Mouse (Mus musculus) heart, embryonic 10.5 days (tissue): ENCODE measurements at regions not wholly inside any gene's neighbourhood (a gene's known extent, or its start where the extent isn't known, plus 50 kb on each side); places are given as distances from the start of the nearest gene placed in this dataset.

Experiments
- DNase-seq: peaks from one replicate; pipeline ENCODE4 v3.0.0-alpha.2; 2017; ENCODE audit warnings: low spot score
- H3K27ac ChIP-seq: fragments of 300-500 bp; sonication (generic); 2 replicates; pipeline ENCODE4 v1.5.1; 2016; ENCODE audit warnings: mild to moderate bottlenecking
- H3K27me3 ChIP-seq: fragments of 300-500 bp; sonication (generic); 2 replicates; pipeline ENCODE4 v1.6.1; 2016; ENCODE audit warnings: mild to moderate bottlenecking; ENCODE audit not compliant: poor library complexity, insufficient read depth, severe bottlenecking
- H3K36me3 ChIP-seq: fragments of 300-500 bp; sonication (generic); 2 replicates; pipeline ENCODE4 v1.6.1; 2016; ENCODE audit warnings: mild to moderate bottlenecking, moderate library complexity
- H3K4me1 ChIP-seq: fragments of 300-500 bp; sonication (generic); 2 replicates; pipeline ENCODE4 v1.6.1; 2016; ENCODE audit warnings: mild to moderate bottlenecking
- H3K4me3 ChIP-seq: fragments of 300-500 bp; sonication (generic); 2 replicates; pipeline ENCODE4 v1.5.1; 2016; ENCODE audit warnings: mild to moderate bottlenecking, moderate library complexity
- H3K9me3 ChIP-seq: fragments of 300-500 bp; sonication (generic); 2 replicates; pipeline ENCODE4 v1.6.1; 2016; ENCODE audit warnings: mild to moderate bottlenecking, moderate library complexity
- WGBS: fragments of 180-500 bp; shearing (Covaris S2); methylation state at CpG from one replicate; pipeline ENCODE4 v1.1.7; 2016; 5-methylcytosine and 5-hydroxymethylcytosine counted together

DNA sequence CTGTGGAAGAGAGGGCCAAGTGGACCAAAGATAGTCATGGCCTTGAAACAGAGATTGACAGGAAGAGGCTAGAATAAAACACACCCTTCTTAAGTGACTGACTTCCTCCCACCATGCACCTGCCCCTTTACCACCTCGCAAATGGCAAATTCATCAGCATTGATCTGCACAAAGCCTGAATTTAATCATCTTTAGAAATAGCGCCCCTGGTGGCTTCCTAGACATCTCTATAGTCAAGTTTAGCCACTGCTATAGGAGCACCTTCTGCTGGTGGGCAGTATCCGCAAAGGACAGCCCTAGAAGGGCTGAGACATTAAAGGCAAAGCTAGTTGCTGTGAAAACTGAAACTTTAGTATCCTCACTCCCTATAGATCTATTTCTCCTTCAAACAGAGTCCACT lies 305.8 kb upstream of the Tenm4 start:
- Histone ChIP-seq H3K36me3 (no peaks in the 10 kb centered on the region), H3K27ac (no peak overlapping the region), H3K27me3 (no peaks in the 10 kb centered on the region), H3K4me1 (no peaks in the 10 kb centered on the region), H3K9me3 (no peaks in the 10 kb centered on the region), H3K4me3 (no peak overlapping the region)
- no peak for DNase-seq
- 37% methylated on average over 3 of the region's 3 CpGs for WGBS

DNA sequence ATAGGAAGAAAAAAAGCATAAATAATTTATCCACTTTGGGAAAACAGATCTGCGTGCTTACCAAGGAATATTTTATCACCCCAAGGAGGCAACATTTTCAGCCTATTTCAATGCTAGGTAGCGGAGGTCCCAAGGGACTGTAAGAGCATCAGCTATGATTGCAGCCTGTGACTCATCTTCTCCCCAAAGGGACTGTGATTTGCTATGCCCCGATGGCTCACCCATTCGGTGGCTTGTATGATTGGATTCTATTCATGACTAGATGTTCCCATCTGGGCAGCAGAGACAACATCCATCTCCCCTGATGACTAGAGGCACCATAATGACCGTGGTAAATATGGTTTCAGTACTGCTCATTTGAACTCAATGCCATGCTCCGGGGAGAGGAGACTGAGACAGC lies 302.3 kb upstream of the Tenm4 start:
- 82% methylated on average over 6 of the region's 6 CpGs for WGBS
- no peak overlapping the region for H3K27ac ChIP-seq
- H3K4me1 ChIP-seq: no peaks in the 10 kb centered on the region
- H3K36me3 ChIP-seq: no peaks in the 10 kb centered on the region
- H3K4me3 ChIP-seq: no peak overlapping the region
- DNase-seq: no peak
- H3K27me3 ChIP-seq: no peaks in the 10 kb centered on the region
- no peaks in the 10 kb centered on the region for H3K9me3 ChIP-seq

DNA sequence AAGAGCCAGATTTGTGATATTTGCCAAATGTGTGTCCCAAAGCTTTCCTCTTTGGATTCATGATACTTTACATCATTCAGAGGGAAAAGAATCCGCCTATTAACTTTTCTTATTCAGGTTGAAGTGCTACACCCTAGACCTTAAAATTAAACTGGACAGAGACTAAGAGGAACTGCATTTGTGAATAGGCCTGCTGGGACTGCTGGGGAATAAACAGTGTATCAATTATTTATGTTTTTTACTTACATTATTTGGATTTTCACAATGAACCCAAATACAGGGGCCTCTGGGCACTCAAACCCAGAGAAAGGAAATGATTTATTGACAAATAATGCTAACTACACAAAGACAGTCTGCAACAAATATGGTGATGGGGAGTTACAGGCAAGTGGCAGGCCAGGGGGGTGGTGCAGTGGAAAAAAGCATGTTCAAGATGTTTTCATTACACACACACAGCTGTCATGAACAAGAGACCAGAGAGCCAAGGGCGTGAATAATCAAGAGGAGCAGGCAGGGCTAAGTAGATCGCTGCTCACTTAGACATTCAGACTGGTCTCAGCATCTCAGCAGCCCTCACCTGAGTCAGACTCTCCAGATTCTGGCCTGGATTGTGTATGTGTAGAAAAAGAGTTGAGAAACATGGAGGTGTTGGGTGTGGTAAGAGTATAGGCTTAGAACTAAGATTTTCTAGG lies 290.3 kb upstream of the Tenm4 start:
- 68% methylated on average over 3 of the region's 3 CpGs for WGBS

DNA sequence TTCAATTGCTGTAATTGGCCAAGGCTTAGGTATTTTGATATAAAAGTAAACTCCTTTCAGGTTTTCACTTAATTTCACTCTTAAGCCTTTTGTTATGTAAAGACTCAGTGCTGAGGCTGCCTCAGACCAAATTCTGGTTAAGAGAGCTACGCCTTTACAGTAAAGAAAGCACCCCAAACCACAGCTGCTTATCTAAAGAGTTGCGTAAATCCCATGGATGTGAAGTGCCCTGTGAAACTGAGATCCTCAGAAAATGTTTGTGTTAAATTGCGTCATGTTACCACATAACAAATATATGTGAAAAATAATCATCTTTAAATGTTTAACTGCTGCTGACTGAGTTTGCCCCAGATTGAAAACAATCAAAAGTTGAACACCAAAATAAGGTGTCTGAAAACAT lies 269.5 kb upstream of the Tenm4 start:
- 81% methylated on average over 3 of the region's 3 CpGs for WGBS
- Histone ChIP-seq H3K27me3 (no peaks in the 10 kb centered on the region), H3K36me3 (no peaks in the 10 kb centered on the region)

More for the DNA sequence above, 290.3 kb upstream of the Tenm4 start:
- H3K27ac ChIP-seq: no peak overlapping the region
- no peaks in the 10 kb centered on the region for H3K4me1 ChIP-seq
- no peaks in the 10 kb centered on the region for H3K27me3 ChIP-seq
- H3K9me3 ChIP-seq: no peaks in the 10 kb centered on the region
- no peak for DNase-seq
- no peaks in the 10 kb centered on the region for H3K36me3 ChIP-seq
- no peak overlapping the region for H3K4me3 ChIP-seq

DNA sequence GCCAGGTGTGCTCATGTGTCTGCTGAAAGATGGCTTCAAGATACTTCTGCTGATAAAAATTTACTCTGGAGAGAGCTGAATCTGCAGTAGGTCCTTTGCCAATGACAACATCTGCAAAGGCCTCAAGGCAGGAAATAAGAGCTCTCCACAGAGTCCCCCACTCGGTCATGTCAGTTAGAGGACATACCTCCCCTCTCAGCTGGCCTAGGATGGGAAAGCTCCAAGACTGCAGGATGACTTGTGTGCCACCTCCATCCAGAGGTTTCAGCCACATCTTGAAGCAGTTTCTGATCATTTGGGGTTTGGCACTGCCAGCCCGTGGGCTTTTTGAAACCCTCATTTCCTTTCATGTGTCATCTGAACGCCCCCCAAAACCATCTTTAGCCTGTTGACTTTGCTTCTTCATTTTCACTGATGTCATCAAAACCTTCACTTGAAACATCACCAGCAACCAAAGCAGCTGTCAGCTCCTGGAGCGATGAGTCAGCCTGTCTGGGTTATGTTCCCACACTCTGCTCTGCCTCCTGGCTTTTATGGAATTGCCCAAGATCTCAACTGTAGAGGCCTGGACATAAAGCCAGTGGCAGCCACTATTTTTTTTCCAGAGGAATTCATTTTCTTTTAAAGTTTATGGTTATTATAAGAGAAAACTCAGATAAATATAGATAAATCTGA lies 256.5 kb upstream of the Tenm4 start:
- no peak overlapping the region for H3K4me3 ChIP-seq
- WGBS: 73% methylated on average over 4 of the region's 4 CpGs
- DNase-seq: no peak
- H3K36me3 ChIP-seq: no peaks in the 10 kb centered on the region
- H3K27ac ChIP-seq: no peak overlapping the region
- no peaks in the 10 kb centered on the region for H3K4me1 ChIP-seq
- H3K9me3 ChIP-seq: no peaks in the 10 kb centered on the region
- H3K27me3 ChIP-seq: no peaks in the 10 kb centered on the region

More for the DNA sequence above, 269.5 kb upstream of the Tenm4 start:
- no peak overlapping the region for H3K4me3 ChIP-seq
- DNase-seq: no peak
- H3K27ac ChIP-seq: no peak overlapping the region
- H3K9me3 ChIP-seq: no peaks in the 10 kb centered on the region
- no peaks in the 10 kb centered on the region for H3K4me1 ChIP-seq

DNA sequence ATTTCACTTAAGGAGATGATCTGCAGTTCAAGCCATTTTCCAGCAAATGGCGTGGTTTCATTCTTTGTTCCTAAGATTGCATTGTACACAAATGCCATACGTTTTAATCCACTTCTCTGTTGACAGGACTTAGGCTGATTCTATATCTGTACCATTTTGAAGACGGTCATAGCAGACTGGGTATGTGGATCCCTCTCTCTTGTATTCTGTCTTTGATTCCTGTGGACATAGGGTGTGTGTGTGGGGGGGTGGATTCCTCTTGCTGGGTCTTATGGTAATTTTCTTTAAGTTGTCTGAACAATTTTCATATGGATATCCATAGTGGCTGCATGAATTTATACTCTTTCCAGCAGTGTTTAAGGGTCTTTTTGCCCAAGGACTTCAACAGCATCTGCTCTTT lies 251.1 kb upstream of the Tenm4 start:
- H3K36me3 ChIP-seq: no peaks in the 10 kb centered on the region
- H3K27ac ChIP-seq: no peak overlapping the region
- no peak for DNase-seq
- no peaks in the 10 kb centered on the region for H3K27me3 ChIP-seq
- 76% methylated on average over 3 of the region's 3 CpGs for WGBS
- no peaks in the 10 kb centered on the region for H3K4me1 ChIP-seq
- no peak overlapping the region for H3K4me3 ChIP-seq
- no peaks in the 10 kb centered on the region for H3K9me3 ChIP-seq

DNA sequence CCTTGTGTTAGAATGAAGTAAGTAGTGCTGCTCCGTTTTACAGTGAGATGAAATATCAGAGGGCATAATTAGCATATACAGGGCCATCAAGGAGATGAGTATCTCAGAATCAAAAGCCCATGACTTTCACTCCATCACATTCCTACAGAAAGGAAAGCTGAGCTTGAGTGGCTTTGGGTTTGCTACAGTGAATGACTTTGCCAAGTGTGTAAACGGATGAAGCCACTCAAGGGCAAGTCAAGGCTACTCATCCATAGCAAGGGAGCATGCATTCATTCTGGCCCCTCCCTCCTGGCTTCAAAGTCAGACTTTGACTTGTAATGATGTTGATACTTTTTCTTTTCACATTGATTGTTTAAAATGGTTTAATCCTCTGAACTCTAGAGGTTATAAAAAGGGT lies 246.2 kb upstream of the Tenm4 start:
- Histone ChIP-seq H3K4me1 (no peaks in the 10 kb centered on the region), H3K4me3 (no peak overlapping the region), H3K9me3 (no peaks in the 10 kb centered on the region), H3K27me3 (0 out of 2 replicates have a peak, but pooled peaks cover 8% of the 10 kb centered on the region), H3K27ac (no peak overlapping the region), H3K36me3 (no peaks in the 10 kb centered on the region)
- WGBS: 79% methylated on average over 2 of the region's 2 CpGs
- DNase-seq: no peak

DNA sequence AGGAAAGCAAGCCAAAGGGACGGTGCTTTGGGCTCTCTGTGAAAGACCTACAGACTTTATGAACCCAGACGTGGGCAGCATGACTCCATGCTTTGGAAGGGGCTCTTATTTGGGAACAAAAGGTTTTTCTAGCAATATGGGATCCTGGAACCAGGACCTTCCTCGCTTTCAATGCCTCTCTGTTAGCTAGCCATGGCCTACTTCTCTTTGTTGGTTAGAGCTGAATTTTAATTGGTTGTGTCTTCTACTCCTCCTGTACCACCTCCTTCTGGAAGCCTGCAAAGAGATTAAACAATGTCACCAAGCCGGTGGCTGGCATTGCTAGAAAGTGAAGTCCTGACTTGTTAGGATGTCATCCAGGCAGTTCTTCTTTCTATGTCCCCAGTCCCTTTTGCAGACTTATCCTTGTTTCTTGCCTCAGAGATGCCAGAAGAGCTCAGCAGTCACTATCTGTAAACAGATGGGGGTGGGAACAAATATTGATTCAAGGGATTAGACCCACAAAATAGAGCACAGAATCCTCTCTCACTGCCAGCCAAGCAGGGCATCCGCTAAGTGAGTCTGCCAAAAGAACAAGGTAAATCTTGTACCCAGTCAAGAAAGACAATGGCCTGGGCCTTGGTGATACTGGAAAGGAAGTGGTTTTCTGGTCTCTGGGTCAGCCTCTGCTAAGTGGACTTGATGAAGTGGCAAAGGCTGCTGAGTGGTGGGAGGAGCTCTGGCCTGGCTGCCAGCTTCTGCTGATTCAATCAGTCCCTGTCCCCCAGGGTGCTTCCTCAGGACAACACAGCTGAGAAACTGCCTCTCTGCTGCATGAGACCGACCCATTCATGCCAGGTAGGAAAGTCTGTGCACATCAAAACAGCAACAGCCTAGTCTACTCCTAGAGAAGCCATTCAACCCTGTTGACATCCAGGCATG lies 244.7 kb upstream of the Tenm4 start:
- Histone ChIP-seq H3K36me3 (no peaks in the 10 kb centered on the region), H3K27ac (no peak overlapping the region), H3K9me3 (no peaks in the 10 kb centered on the region), H3K27me3 (0 out of 2 replicates have a peak, but pooled peaks cover 8% of the 10 kb centered on the region), H3K4me3 (no peak overlapping the region), H3K4me1 (no peaks in the 10 kb centered on the region)
- DNase-seq: no peak
- 60% methylated on average over 6 of the region's 6 CpGs for WGBS

DNA sequence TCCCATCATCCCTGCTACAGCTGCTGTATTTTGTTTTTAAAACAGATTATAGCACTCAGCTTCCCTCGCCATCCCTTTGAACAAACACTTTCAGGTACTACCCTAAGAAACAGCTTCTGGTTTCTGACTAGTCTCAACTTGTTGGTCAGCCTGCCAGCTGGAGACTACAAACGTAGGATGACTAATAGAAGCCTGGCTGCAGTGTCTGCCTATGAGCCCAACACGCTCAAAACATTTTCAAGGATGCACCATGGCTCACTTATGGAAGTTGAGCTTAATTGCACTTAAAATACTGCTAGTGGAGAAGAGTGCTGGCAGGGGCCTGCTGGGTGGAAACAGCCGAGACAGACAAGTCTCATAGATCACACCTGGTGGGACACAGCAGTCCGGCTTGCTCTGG lies 234.4 kb upstream of the Tenm4 start:
- H3K4me3 ChIP-seq: no peak overlapping the region
- 73% methylated on average over 5 of the region's 5 CpGs for WGBS
- no peaks in the 10 kb centered on the region for H3K9me3 ChIP-seq
- H3K36me3 ChIP-seq: no peaks in the 10 kb centered on the region
- no peaks in the 10 kb centered on the region for H3K27me3 ChIP-seq
- H3K27ac ChIP-seq: no peak overlapping the region
- no peak for DNase-seq
- H3K4me1 ChIP-seq: no peaks in the 10 kb centered on the region

DNA sequence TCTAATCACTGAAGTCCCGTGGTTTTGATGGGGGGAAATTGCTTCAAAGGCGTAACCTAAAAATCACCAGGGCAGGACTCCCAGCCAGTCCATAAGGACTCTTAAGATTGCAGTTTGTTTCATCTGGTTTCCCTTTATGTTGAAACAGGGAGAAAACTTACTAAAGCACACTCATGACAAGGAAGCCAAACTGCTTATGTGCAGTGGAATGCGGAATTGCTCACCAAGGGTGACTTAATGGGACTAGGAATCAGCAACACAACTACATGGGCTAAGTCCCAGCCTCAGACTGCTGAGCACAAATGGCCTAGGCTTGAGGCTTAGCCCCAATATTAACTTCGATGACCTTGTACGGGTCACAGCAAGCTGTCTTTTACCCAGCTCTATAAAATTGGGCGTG lies 227.6 kb upstream of the Tenm4 start:
- no peaks in the 10 kb centered on the region for H3K27me3 ChIP-seq
- 85% methylated on average over 6 of the region's 6 CpGs for WGBS
- H3K27ac ChIP-seq: no peak overlapping the region
- H3K4me3 ChIP-seq: no peak overlapping the region
- no peaks in the 10 kb centered on the region for H3K4me1 ChIP-seq
- DNase-seq: no peak
- no peaks in the 10 kb centered on the region for H3K36me3 ChIP-seq
- no peaks in the 10 kb centered on the region for H3K9me3 ChIP-seq

DNA sequence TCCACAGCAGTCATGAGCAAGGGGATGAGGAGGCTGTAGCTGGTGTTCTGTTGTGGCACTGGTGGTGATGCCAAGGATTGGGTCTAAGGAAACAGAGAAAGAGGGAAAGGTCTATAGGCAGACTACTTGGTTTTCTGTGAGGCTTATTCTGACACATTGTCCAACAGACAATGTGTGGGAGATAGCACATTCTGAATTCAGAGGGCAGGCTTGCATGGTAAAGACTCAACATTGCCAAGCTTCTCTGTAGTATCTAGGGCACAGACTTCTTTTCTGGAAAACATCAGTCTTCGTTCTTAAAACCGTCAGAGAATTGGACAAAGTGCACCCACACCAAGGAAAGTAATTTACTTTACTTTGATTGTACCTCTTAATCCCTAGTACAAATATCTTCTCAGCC lies 218.7 kb upstream of the Tenm4 start:
- no peaks in the 10 kb centered on the region for H3K4me1 ChIP-seq
- no peaks in the 10 kb centered on the region for H3K27me3 ChIP-seq
- no peaks in the 10 kb centered on the region for H3K36me3 ChIP-seq
- H3K9me3 ChIP-seq: no peaks in the 10 kb centered on the region
- 74% methylated on average over 2 of the region's 2 CpGs for WGBS
- H3K27ac ChIP-seq: no peak overlapping the region
- no peak for DNase-seq
- no peak overlapping the region for H3K4me3 ChIP-seq

DNA sequence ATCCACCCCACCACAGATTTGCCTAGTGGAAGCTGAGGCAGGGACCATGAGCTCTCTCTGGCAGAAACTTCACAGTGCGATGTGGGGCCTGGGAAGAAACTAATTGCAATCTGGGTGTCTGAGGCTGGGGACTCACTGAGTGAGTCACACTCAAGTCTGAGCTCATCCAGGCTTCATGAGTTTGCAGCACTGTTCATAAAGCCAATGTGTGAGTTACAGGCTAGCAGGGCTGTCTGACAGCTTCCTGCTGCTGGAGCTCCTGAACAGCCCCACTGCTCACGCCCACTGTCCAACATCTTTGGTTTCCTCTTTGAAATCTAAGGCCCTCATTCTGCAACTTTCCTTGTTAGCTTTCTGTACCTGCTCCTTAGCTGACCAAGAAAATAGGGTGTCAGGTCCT lies 216.5 kb upstream of the Tenm4 start:
- 77% methylated on average over 2 of the region's 2 CpGs for WGBS
- DNase-seq: no peak
- no peak overlapping the region for H3K4me3 ChIP-seq

DNA sequence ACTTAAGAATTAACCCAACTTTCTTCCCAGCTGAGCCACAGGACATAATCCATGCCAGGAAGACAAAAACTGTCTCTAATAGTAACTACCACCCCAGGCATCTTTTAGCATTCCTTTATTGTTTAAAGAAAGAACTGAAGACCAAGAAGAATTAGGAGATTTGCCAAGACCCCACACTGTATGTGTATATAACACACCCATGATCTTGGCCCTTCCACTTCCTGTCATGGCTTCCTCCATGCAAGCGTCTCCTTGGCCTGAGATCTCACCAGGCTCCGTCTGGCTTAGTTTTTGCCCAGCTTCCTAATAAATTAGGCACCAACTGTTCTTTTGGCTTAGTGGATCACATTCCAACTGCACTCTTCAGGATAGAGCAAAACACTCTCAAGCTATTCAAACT lies 215.9 kb upstream of the Tenm4 start:
- H3K4me1 ChIP-seq: no peaks in the 10 kb centered on the region
- DNase-seq: no peak
- H3K27me3 ChIP-seq: no peaks in the 10 kb centered on the region
- H3K36me3 ChIP-seq: no peaks in the 10 kb centered on the region
- no peak overlapping the region for H3K4me3 ChIP-seq
- H3K9me3 ChIP-seq: no peaks in the 10 kb centered on the region
- WGBS: 82% methylated on average over 2 of the region's 2 CpGs
- no peak overlapping the region for H3K27ac ChIP-seq

More for the DNA sequence above, 216.5 kb upstream of the Tenm4 start:
- no peaks in the 10 kb centered on the region for H3K9me3 ChIP-seq
- no peak overlapping the region for H3K27ac ChIP-seq
- H3K36me3 ChIP-seq: no peaks in the 10 kb centered on the region
- no peaks in the 10 kb centered on the region for H3K27me3 ChIP-seq
- no peaks in the 10 kb centered on the region for H3K4me1 ChIP-seq
